Mouse (Mus musculus): ENCODE measurements around the gene Xkr8.

DNA sequence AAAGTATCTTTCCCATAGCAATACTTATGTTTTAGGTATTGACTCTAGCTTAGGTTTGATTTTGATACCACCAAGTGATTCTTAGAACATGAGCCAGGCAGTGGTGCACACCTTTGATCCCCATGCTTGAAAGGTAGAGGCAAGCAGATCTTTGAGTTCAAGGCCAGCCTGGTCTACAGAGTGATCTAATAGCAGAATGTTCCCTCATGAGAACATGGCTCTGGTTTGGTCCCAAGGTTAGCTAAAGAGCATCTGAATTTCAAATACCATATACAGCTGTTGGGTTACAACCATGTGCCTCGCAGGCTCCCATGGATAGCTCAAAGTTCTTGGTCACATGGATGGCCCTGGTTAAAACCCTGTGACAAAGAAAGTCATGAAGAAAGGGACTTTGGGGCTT is 14.1 kb downstream of the Xkr8 start:
- TF ChIP-seq POLR2A (IDR thresholded peaks at IDR 0.05; ENCODE audit: insufficient read depth, low read depth, low read length), result no peak
- no peak for TF ChIP-seq CTCF (IDR thresholded peaks at IDR 0.05; ENCODE audit: insufficient read depth, low read depth, low read length)
